Mouse (Mus musculus): ENCODE measurements around the gene Gstp1. TPM values are rescaled to one million over a fixed set of nuclear protein-coding genes. Genes with fewer than 3 reads are reported as not detected.

Gstp1 gene
- polyA plus RNA-seq, 1 experiment from 2014 or later, result 973 TPM

DNA sequence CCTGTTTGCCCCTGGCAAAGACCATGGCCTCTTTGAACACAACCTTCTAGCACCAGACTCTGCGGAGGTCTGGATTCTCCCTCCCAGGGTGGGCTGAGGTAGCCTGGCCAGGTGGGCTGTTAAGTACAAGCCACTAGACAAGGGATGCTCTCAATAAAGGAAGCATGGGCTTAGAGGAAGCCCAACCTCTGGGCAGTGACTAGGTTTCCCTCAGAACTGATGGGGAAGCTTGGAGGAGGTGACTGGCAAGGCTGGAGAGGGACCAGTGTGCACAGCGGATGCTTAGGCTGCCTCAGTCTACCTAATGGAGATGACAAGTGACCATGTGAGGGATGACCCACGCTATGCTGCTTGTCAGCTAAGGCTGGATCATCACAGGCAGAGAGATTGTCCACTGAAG lies 45.8 kb downstream of the Gstp1 start:
- 92% methylated on average over 3 of the region's 3 CpGs for WGBS
- Histone ChIP-seq H3K9ac (no peak overlapping the region), H3K4me1 (replicated peaks) (peaks cover 9% of the 10 kb centered on the region), H3K27ac (no peak overlapping the region), H3K4me2 (replicated peaks) (no peak overlapping the region), H3K27me3 (replicated peaks) (no peaks in the 10 kb centered on the region), H3K36me3 (no peaks in the 10 kb centered on the region), H3K4me3 (replicated peaks) (no peak overlapping the region), H3K9me3 (no peaks in the 10 kb centered on the region)
- ATAC-seq, result no peak

DNA sequence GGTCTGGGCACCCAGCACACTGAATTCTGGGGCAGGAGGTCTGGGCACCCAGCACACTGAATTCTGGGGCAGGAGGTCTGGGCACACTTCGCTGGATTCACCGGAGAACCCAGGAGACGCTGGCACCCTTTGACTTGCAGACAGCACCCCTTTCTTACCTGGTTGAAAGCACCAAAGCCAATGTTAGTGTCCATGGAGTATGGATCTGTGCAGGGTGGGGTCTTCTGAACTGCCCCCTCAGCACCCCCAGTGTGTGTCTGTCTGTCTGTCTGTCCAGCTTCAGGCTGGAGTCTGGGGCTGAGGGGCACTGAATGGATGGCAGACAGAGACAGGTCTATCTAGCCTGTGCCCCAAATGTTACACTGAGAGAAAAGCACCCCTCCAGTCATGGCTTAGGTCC lies 46.2 kb downstream of the Gstp1 start:
- Histone ChIP-seq H3K4me2 (replicated peaks) (no peak overlapping the region), H3K4me1 (replicated peaks) (peaks cover 13% of the 10 kb centered on the region), H3K27me3 (replicated peaks) (no peaks in the 10 kb centered on the region), H3K9ac (no peak overlapping the region), H3K4me3 (replicated peaks) (no peak overlapping the region), H3K9me3 (no peaks in the 10 kb centered on the region), H3K36me3 (no peaks in the 10 kb centered on the region), H3K27ac (no peak overlapping the region)
- WGBS, result 92% methylated on average over 3 of the region's 3 CpGs
- no peak for ATAC-seq

DNA sequence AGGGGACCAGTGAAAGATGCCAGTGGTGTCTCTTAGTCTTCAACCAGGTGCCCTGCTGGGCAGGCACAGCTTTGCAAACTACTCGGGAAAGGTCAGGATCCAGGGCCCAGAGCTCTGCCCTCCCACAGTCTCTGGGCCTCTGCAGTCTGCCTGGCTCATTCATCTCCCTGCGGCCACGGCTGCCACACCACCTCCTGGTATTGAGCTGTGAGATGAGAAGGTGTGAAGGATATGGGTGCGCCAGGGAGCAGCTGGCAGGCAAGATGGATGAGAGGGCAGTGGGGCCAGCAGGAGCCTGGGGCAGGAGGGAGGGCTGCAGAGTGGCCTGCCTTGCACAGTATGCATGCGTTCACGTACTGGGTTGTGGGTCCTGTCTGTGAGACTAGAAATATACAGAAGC lies 47.0 kb downstream of the Gstp1 start:
- H3K27ac ChIP-seq, result no peak overlapping the region
- no peak overlapping the region for H3K9ac ChIP-seq
- no peak overlapping the region for H3K4me2 ChIP-seq (replicated peaks)
- no peaks in the 10 kb centered on the region for H3K9me3 ChIP-seq
- peaks cover 19% of the 10 kb centered on the region for H3K4me1 ChIP-seq (replicated peaks)
- H3K4me3 ChIP-seq (replicated peaks), result no peak overlapping the region
- no peaks in the 10 kb centered on the region for H3K27me3 ChIP-seq (replicated peaks)
- WGBS, result 34% methylated on average over 6 of the region's 6 CpGs
- H3K36me3 ChIP-seq, result no peaks in the 10 kb centered on the region
- ATAC-seq, result no peak

DNA sequence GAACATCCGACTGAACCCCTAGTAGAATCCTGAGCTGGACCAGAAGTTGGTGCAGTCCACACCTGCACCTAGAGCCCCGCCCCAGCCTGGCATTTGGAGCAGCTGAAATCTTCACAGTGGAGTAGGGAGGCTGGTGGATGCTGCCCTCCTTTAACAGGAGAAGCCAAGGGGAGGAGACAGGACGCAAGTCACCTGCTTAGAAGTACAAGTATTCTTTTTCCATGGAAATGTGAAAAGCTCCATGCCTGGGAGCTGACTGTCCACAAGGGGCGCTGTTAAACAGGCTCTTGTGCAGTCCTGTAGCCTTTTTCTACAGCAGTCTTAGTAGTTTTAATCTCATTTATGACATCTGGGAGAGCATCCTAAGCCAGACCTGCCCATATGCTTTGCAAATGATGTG lies 49.0 kb downstream of the Gstp1 start:
- no peak for ATAC-seq
- no peak overlapping the region for H3K27ac ChIP-seq
- H3K4me2 ChIP-seq (replicated peaks), result no peak overlapping the region
- H3K9ac ChIP-seq, result no peak overlapping the region
- peaks cover 27% of the 10 kb centered on the region for H3K4me1 ChIP-seq (replicated peaks)
- 84% methylated on average over 4 of the region's 4 CpGs for WGBS
- no peaks in the 10 kb centered on the region for H3K27me3 ChIP-seq (replicated peaks)
- no peaks in the 10 kb centered on the region for H3K9me3 ChIP-seq
- H3K4me3 ChIP-seq (replicated peaks), result no peak overlapping the region
- no peaks in the 10 kb centered on the region for H3K36me3 ChIP-seq

DNA sequence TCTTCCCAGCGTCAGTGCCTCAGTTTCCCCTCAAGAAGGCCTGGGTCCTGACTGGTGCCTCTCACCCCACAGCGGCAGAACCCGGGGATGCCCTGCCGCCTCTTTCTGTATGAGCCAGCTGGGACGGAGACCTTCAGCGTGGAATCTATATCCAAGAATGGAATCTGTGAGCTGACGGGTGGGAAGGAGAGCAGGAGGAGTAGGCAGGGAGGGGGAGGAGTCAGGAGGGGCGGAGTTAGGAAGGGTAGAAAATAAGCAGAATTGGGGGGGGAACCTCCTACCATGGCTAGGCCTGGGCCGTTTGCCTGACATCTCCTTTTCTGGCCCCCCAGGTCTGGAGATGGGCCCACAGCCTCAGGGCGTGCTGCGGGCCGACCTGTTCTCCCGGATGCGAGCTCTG lies 49.7 kb downstream of the Gstp1 start:
- 83% methylated on average over 14 of the region's 14 CpGs for WGBS
- Histone ChIP-seq H3K36me3 (no peaks in the 10 kb centered on the region), H3K27ac (no peak overlapping the region), H3K4me2 (replicated peaks) (no peak overlapping the region), H3K27me3 (replicated peaks) (no peaks in the 10 kb centered on the region), H3K9ac (no peak overlapping the region), H3K4me3 (replicated peaks) (no peak overlapping the region), H3K9me3 (no peaks in the 10 kb centered on the region), H3K4me1 (replicated peaks) (peaks cover 26% of the 10 kb centered on the region)
- no peak for ATAC-seq

DNA sequence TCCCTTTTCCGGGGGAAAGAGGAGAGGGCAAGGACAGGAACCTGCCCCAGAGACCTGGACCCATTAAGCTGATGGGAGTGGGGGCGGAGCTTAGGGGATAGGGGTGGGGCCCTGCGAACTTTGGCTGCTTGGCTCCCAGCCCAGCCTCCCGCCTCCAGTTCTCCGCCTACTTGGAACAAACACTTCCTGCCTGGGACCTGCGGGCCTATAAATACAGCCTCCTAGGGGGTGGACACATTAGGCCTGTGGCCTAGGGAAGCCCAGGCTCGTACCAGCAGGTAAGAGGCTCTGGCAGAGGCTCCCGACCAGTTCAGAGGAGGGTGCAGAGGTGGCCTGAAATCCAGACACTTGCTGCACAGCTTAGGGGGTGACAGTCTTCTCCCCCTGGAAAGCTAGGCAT lies 51.5 kb downstream of the Gstp1 start, which contains the start of gene Acy3:
Gene Acy3, plus strand, starts transcription at position 237 of the 400 bp plus-strand sequence.
- ATAC-seq, result peak; percentile 89
- Histone ChIP-seq H3K9ac (no peak within 1 kb of the TSS), H3K4me3 (replicated peaks) (peak within 1 kb of the TSS; percentile 14; the same call in 1 of the 2 replicates), H3K9me3 (no peaks in the 10 kb centered on the region), H3K36me3 (no peaks in the 10 kb centered on the region), H3K27ac (peak within 1 kb of the TSS; percentile 48), H3K27me3 (replicated peaks) (no peaks in the 10 kb centered on the region), H3K4me1 (replicated peaks) (peaks cover 22% of the 10 kb centered on the region), H3K4me2 (replicated peaks) (peak within 1 kb of the TSS; percentile 50)
- 7% methylated on average over 8 of the region's 8 CpGs for WGBS

Other genes with a start within 250 kb of the Gstp1 start
- gene Chka, start 186.2 kb downstream of the Gstp1 start, polyA plus RNA-seq (2015; fragmentation: Nextera tagmentation; extraction: Ambion mirVana), result 63.3 and 68.5 TPM in 2 replicates
- gene Tcirg1, start 130.9 kb downstream of the Gstp1 start, polyA plus RNA-seq (2015; fragmentation: Nextera tagmentation; extraction: Ambion mirVana), result 50.9 and 56.3 TPM in 2 replicates
- 342 and 413 TPM in 2 replicates for gene Ndufs8, start 125.2 kb downstream of the Gstp1 start, polyA plus RNA-seq (2015; fragmentation: Nextera tagmentation; extraction: Ambion mirVana)
- gene Aldh3b1, start 108.2 kb downstream of the Gstp1 start, polyA plus RNA-seq (2015; fragmentation: Nextera tagmentation; extraction: Ambion mirVana), result 2.3 and 2.4 TPM in 2 replicates
- gene Unc93b1, start 102.8 kb downstream of the Gstp1 start, polyA plus RNA-seq (2015; fragmentation: Nextera tagmentation; extraction: Ambion mirVana), result 20.2 and 21.8 TPM in 2 replicates
- gene Aldh3b3, start 79.3 kb downstream of the Gstp1 start, polyA plus RNA-seq (2015; fragmentation: Nextera tagmentation; extraction: Ambion mirVana), result not detected in 2 replicates
- 0.78 and 0.84 TPM in 2 replicates for gene Aldh3b2, start 65.7 kb downstream of the Gstp1 start, polyA plus RNA-seq (2015; fragmentation: Nextera tagmentation; extraction: Ambion mirVana)
- 12.8 and 14.2 TPM in 2 replicates for gene Acy3, start 51.4 kb downstream of the Gstp1 start, polyA plus RNA-seq (2015; fragmentation: Nextera tagmentation; extraction: Ambion mirVana)
- 0.35 and 0.38 TPM in 2 replicates for gene Tbx10, start 45.2 kb downstream of the Gstp1 start, polyA plus RNA-seq (2015; fragmentation: Nextera tagmentation; extraction: Ambion mirVana)
- gene Nudt8, start 37.4 kb downstream of the Gstp1 start, polyA plus RNA-seq (2015; fragmentation: Nextera tagmentation; extraction: Ambion mirVana), result 33.8 and 35.9 TPM in 2 replicates
- 2.1 and 2.6 TPM in 2 replicates for gene Gm49405, start 37.4 kb downstream of the Gstp1 start, polyA plus RNA-seq (2015; fragmentation: Nextera tagmentation; extraction: Ambion mirVana)
- 2.8 and 3.8 TPM in 2 replicates for gene Doc2g, start 34.7 kb downstream of the Gstp1 start, polyA plus RNA-seq (2015; fragmentation: Nextera tagmentation; extraction: Ambion mirVana)
- 241 and 274 TPM in 2 replicates for gene Ndufv1, start 25.2 kb downstream of the Gstp1 start, polyA plus RNA-seq (2015; fragmentation: Nextera tagmentation; extraction: Ambion mirVana)
- gene Gstp2, start 8.0 kb upstream of the Gstp1 start, polyA plus RNA-seq (2015; fragmentation: Nextera tagmentation; extraction: Ambion mirVana), result 24.3 and 35.8 TPM in 2 replicates
- gene Gstp3, start 21.6 kb upstream of the Gstp1 start, polyA plus RNA-seq (2015; fragmentation: Nextera tagmentation; extraction: Ambion mirVana), result 6.9 and 9.2 TPM in 2 replicates
- 1.7 and 2.8 TPM in 2 replicates for gene Cabp2, start 43.6 kb upstream of the Gstp1 start, polyA plus RNA-seq (2015; fragmentation: Nextera tagmentation; extraction: Ambion mirVana)
- 127 and 147 TPM in 2 replicates for gene Cdk2ap2, start 59.2 kb upstream of the Gstp1 start, polyA plus RNA-seq (2015; fragmentation: Nextera tagmentation; extraction: Ambion mirVana)
- 13.8 and 20.9 TPM in 2 replicates for gene Pitpnm1, start 62.0 kb upstream of the Gstp1 start, polyA plus RNA-seq (2015; fragmentation: Nextera tagmentation; extraction: Ambion mirVana)
- 75.0 and 80.7 TPM in 2 replicates for gene Aip, start 87.9 kb upstream of the Gstp1 start, polyA plus RNA-seq (2015; fragmentation: Nextera tagmentation; extraction: Ambion mirVana)
- gene Gpr152, start 101.8 kb upstream of the Gstp1 start, polyA plus RNA-seq (2015; fragmentation: Nextera tagmentation; extraction: Ambion mirVana), result not detected in 2 replicates
- gene Cabp4, start 106.0 kb upstream of the Gstp1 start, polyA plus RNA-seq (2015; fragmentation: Nextera tagmentation; extraction: Ambion mirVana), result 0.09 and 0.19 TPM in 2 replicates
- gene Coro1b, start 110.6 kb upstream of the Gstp1 start, polyA plus RNA-seq (2015; fragmentation: Nextera tagmentation; extraction: Ambion mirVana), result 207 and 214 TPM in 2 replicates
- 3.9 and 5.4 TPM in 2 replicates for gene Ptprcap, start 115.6 kb upstream of the Gstp1 start, polyA plus RNA-seq (2015; fragmentation: Nextera tagmentation; extraction: Ambion mirVana)
- 40.7 and 41.9 TPM in 2 replicates for gene Rps6kb2, start 125.4 kb upstream of the Gstp1 start, polyA plus RNA-seq (2015; fragmentation: Nextera tagmentation; extraction: Ambion mirVana)
- 1.7 and 2.0 TPM in 2 replicates for gene Carns1, start 137.5 kb upstream of the Gstp1 start, polyA plus RNA-seq (2015; fragmentation: Nextera tagmentation; extraction: Ambion mirVana)
- gene Tbc1d10c, start 153.3 kb upstream of the Gstp1 start, polyA plus RNA-seq (2015; fragmentation: Nextera tagmentation; extraction: Ambion mirVana), result 3.5 TPM in 2 replicates
- 757 and 779 TPM in 2 replicates for gene Ppp1ca, start 154.1 kb upstream of the Gstp1 start, polyA plus RNA-seq (2015; fragmentation: Nextera tagmentation; extraction: Ambion mirVana)
- 29.3 and 30.5 TPM in 2 replicates for gene Rad9a, start 163.7 kb upstream of the Gstp1 start, polyA plus RNA-seq (2015; fragmentation: Nextera tagmentation; extraction: Ambion mirVana)
- gene Clcf1, start 176.3 kb upstream of the Gstp1 start, polyA plus RNA-seq (2015; fragmentation: Nextera tagmentation; extraction: Ambion mirVana), result 5.7 and 5.9 TPM in 2 replicates
- not detected in 2 replicates for gene AC109138.7, start 176.4 kb upstream of the Gstp1 start, polyA plus RNA-seq (2015; fragmentation: Nextera tagmentation; extraction: Ambion mirVana)
- 35.0 and 40.8 TPM in 2 replicates for gene Pold4, start 193.9 kb upstream of the Gstp1 start, polyA plus RNA-seq (2015; fragmentation: Nextera tagmentation; extraction: Ambion mirVana)
- gene Ssh3, start 231.2 kb upstream of the Gstp1 start, polyA plus RNA-seq (2015; fragmentation: Nextera tagmentation; extraction: Ambion mirVana), result 22.2 and 24.8 TPM in 2 replicates
- 5.3 and 5.7 TPM in 2 replicates for gene Ankrd13d, start 245.2 kb upstream of the Gstp1 start, polyA plus RNA-seq (2015; fragmentation: Nextera tagmentation; extraction: Ambion mirVana)